Mouse (Mus musculus) embryonic facial prominence, embryonic 10.5 days (tissue): ENCODE data around the gene Prdx3. TPM values are rescaled to one million over a fixed set of nuclear protein-coding genes. Genes with fewer than 3 reads are reported as not detected.
"Not testable (repeated sequence)": the region's sequence is repeated elsewhere in the genome, so short reads cannot be mapped to it uniquely, and the experiment has no call there.

Source experiments
- DNase-seq: peaks from one replicate; pipeline ENCODE4 v3.0.0-alpha.2; 2017; ENCODE audit warnings: low spot score
- H3K27ac ChIP-seq: fragments of 300-500 bp; sonication (generic); replicated peaks from 2 replicates; pipeline ENCODE4 v1.5.1; 2016; ENCODE audit warnings: mild to moderate bottlenecking
- H3K27me3 ChIP-seq: fragments of 300-500 bp; sonication (generic); replicated peaks from 2 replicates; pipeline ENCODE4 v1.6.1; 2016; ENCODE audit warnings: low read depth, mild to moderate bottlenecking; ENCODE audit not compliant: poor library complexity, severe bottlenecking
- H3K36me3 ChIP-seq: fragments of 300-500 bp; sonication (generic); replicated peaks from 2 replicates; pipeline ENCODE4 v1.6.1; 2016; ENCODE audit warnings: mild to moderate bottlenecking, moderate library complexity
- H3K4me1 ChIP-seq: fragments of 300-500 bp; sonication (generic); 2 replicates; pipeline ENCODE4 v1.6.1; 2016
- H3K4me3 ChIP-seq: fragments of 300-500 bp; sonication (generic); 2 replicates; pipeline ENCODE4 v1.5.1; 2016; ENCODE audit warnings: mild to moderate bottlenecking, moderate library complexity
- H3K9me3 ChIP-seq: fragments of 300-500 bp; sonication (generic); 2 replicates; pipeline ENCODE4 v1.6.1; 2016; ENCODE audit warnings: mild to moderate bottlenecking
- WGBS: fragments of 180-500 bp; shearing (Covaris S2); methylation state at CpG from one replicate; pipeline ENCODE4 v1.1.7; 2016; 5-methylcytosine and 5-hydroxymethylcytosine counted together
- polyA plus RNA-seq: library from polyadenylated mRNA; unstranded; fragments of >200 nt; fragmentation: Nextera tagmentation; extraction: Ambion mirVana; gene quantifications from 2 replicates; pipeline ENCODE4 v1.2.1, GENCODE M21; 2016

Gene Prdx3
- polyA plus RNA-seq, 1 experiment from 2014 or later = 104 TPM

GRCm38 (mm10) chr19:60890391-60891122, 16.2 kb upstream of the Prdx3 start:
- peak; percentile 81 for DNase-seq
- Histone ChIP-seq H3K27ac (peak overlapping the region; percentile 99), H3K4me1 (peaks cover 30% of the 10 kb centered on the region), H3K27me3 (no peaks in the 10 kb centered on the region), H3K4me3 (peak overlapping the region; percentile 87), H3K36me3 (no peaks in the 10 kb centered on the region), H3K9me3 (no peaks in the 10 kb centered on the region)
- 1% methylated on average over 40 of the region's 41 CpGs for whole genome bisulfite sequencing

DNA sequence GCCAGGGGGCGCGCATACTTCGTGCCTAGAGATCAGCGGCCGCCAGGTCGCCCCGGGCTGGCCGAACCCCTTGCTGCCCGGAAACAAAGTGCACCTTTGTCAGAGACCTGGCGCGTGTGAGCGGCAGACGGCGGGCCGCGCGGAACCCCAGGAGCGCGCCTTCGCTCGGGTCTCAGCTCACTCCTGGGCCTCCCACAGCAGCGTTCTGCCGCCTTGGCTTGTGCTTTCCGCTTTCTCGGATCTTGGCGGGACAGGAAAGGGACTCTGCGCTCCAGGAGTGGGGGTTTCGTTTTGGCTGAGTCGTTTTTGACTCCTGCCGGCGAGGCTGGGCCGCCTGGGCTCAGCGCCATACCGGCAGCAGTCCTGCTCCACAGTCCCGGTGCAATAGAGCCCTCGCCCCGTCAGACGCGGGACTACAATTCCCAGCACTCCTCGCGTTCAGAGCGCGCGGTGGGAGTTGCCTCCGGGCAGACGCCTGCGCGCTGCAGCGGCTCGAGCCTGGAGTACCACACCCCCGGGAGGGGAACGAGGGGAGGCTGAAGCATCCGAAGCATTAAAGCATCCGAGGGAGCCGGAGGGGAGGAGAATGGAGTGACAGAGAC, 15.5 kb upstream of the Prdx3 start, which contains the start of gene Grk5:
TSS of gene Grk5 (plus strand) at position 36 of the 602 bp plus-strand sequence.
- Histone ChIP-seq H3K27ac (peak within 1 kb of the TSS; percentile 99), H3K36me3 (no peaks in the 10 kb centered on the region), H3K4me3 (peak within 1 kb of the TSS; percentile 87), H3K27me3 (no peaks in the 10 kb centered on the region), H3K4me1 (peaks cover 26% of the 10 kb centered on the region), H3K9me3 (no peaks in the 10 kb centered on the region)
- under 1% methylated on average over 55 of the region's 55 CpGs for WGBS
- DNase-seq = peak; percentile 94

DNA sequence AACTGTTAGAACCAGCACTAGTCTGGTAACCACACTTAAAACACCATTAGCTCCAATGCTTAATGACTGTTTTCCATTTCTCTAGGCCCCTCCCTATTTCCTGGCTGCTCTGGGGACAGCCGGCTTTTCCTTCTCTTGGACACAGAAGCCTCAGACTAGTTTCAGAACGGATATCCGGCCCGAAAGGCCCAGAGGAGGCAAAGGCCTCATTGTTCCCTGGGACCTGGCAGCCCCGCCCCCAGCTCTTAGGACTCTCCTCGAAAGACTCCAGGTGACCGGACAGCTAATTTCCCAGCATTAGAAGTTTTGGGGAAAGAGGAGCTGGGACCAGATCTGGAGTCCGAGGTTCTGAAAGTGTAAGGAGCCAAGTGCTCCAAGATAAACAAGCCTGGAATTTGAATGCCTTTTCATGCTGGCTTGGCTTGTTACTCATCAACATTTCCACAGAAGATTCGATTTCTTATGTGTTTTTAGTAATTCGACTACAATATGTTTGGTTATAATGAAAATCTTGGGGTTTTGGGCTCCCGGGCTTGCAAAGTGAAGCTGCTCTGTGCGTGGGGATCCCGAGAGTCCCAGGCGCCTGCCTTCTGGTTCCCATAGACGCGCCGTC, 14.9 kb upstream of the Prdx3 start:
- H3K9me3 ChIP-seq = no peaks in the 10 kb centered on the region
- H3K27ac ChIP-seq = peak overlapping the region; percentile 99
- no peaks in the 10 kb centered on the region for H3K27me3 ChIP-seq
- H3K4me3 ChIP-seq = peak overlapping the region; percentile 87
- peaks cover 26% of the 10 kb centered on the region for H3K4me1 ChIP-seq
- DNase-seq = peak; percentile 76
- H3K36me3 ChIP-seq = no peaks in the 10 kb centered on the region
- WGBS = 3% methylated on average over 17 of the region's 17 CpGs

DNA sequence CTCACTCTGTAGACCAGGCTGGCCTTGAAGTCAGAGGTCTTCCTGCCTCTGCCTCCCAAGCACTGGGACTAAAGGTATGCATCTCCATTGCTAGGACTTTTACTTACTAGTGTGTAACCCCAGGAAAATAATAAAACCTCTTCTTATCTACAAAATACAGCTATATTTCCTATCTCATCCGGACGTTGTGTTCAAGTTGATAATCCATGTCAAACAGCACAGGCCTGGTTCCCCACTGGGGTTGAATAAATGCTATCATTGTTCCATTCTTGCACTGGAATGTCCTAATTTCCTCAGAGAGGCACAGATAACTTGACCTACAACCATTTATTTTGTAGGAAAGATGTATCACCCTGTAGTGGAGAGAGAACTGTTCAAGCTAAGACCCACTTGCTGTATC, 13.3 kb upstream of the Prdx3 start:
- H3K4me1 ChIP-seq = peaks cover 24% of the 10 kb centered on the region
- WGBS = 83% methylated on average over 2 of the region's 2 CpGs
- DNase-seq = no peak

DNA sequence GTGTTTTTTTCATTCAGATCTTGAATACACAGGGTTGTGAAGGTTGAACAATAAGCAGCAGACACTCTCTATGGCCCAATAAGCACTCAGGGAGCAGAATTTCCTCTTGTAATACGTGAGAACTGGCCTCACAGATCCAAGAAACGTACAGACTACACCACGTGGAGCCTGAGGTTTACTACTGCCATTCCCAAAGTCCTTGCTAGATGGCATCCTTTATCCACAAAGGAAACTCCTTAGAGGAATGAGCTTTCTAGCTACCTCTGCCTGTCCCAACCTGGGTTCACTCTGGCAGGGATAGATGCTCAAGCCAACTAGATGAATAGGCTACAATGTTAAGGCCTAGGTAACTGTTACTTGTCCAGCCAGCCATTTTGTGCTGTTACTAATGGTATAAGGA, 8.8 kb upstream of the Prdx3 start:
- Histone ChIP-seq H3K9me3 (no peaks in the 10 kb centered on the region), H3K4me1 (no peaks in the 10 kb centered on the region), H3K27me3 (no peaks in the 10 kb centered on the region), H3K36me3 (no peaks in the 10 kb centered on the region), H3K4me3 (no peak overlapping the region), H3K27ac (no peak overlapping the region)
- no peak for DNase-seq
- WGBS = 11% methylated on average over 3 of the region's 3 CpGs

More for the DNA sequence above, 13.3 kb upstream of the Prdx3 start:
- Histone ChIP-seq H3K27ac (no peak overlapping the region), H3K27me3 (no peaks in the 10 kb centered on the region), H3K36me3 (no peaks in the 10 kb centered on the region), H3K9me3 (no peaks in the 10 kb centered on the region), H3K4me3 (no peak overlapping the region)

GRCm38 (mm10) chr19:60873501-60873900, 855 bp downstream of the Prdx3 start:
- Histone ChIP-seq H3K9me3 (no peaks in the 10 kb centered on the region), H3K27ac (peak overlapping the region; percentile 90), H3K4me1 (peaks cover 18% of the 10 kb centered on the region), H3K4me3 (peak overlapping the region; percentile 82), H3K36me3 (peaks cover 34% of the 10 kb centered on the region), H3K27me3 (no peaks in the 10 kb centered on the region)
- 32% methylated on average over 4 of the region's 4 CpGs for WGBS
- DNase-seq = peak; percentile 11

- WGBS = 78% methylated on average over 1 of the region's 1 CpGs
- no peak overlapping the region for H3K27ac ChIP-seq
- peaks cover 44% of the 10 kb centered on the region for H3K36me3 ChIP-seq
- H3K27me3 ChIP-seq = no peaks in the 10 kb centered on the region
- peaks cover 18% of the 10 kb centered on the region for H3K4me1 ChIP-seq
- H3K4me3 ChIP-seq = no peak overlapping the region
- DNase-seq = no peak
- H3K9me3 ChIP-seq = no peaks in the 10 kb centered on the region
Observed at GRCm38 (mm10) chr19:60872272-60872671, 2.1 kb downstream of the Prdx3 start.

- no peak overlapping the region for H3K27ac ChIP-seq
- H3K4me3 ChIP-seq = no peak overlapping the region
- 93% methylated on average over 5 of the region's 5 CpGs for WGBS
- no peaks in the 10 kb centered on the region for H3K9me3 ChIP-seq
- peaks cover 18% of the 10 kb centered on the region for H3K4me1 ChIP-seq
- H3K36me3 ChIP-seq = peaks cover 53% of the 10 kb centered on the region
- no peak for DNase-seq
- no peaks in the 10 kb centered on the region for H3K27me3 ChIP-seq
Observed at GRCm38 (mm10) chr19:60871366-60871765, 3.0 kb downstream of the Prdx3 start.

- Histone ChIP-seq H3K4me1 (peaks cover 18% of the 10 kb centered on the region), H3K4me3 (no peak overlapping the region), H3K27ac (no peak overlapping the region), H3K9me3 (no peaks in the 10 kb centered on the region), H3K36me3 (peaks cover 60% of the 10 kb centered on the region), H3K27me3 (no peaks in the 10 kb centered on the region)
- WGBS = 90% methylated on average over 1 of the region's 1 CpGs
- DNase-seq = no peak
Observed at GRCm38 (mm10) chr19:60870489-60870888, 3.9 kb downstream of the Prdx3 start.

DNA sequence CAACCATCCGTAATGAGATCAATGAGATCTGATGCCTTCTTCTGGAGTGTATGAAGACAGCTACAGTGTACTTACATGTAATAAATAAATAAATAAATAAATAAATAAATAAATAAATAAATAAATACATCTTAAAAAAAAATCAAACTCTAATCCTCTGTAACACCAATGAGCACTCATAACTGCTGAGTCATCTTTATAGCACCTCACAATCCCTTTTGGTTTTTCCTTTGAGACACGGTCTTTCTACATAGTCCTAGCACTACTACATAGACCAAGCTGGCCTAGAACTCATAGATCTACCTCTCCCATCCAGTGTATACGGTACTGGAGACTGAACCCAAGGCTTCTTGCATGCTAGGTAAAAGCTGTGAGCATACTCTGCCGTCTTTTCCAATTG, 8.2 kb downstream of the Prdx3 start:
- H3K27ac ChIP-seq, H3K4me3 ChIP-seq, H3K4me1 ChIP-seq, H3K27me3 ChIP-seq, H3K9me3 ChIP-seq, DNase-seq: not testable (repeated sequence)
- 91% methylated on average over 4 of the region's 4 CpGs for WGBS
- H3K36me3 ChIP-seq = peaks cover 75% of the 10 kb centered on the region

DNA sequence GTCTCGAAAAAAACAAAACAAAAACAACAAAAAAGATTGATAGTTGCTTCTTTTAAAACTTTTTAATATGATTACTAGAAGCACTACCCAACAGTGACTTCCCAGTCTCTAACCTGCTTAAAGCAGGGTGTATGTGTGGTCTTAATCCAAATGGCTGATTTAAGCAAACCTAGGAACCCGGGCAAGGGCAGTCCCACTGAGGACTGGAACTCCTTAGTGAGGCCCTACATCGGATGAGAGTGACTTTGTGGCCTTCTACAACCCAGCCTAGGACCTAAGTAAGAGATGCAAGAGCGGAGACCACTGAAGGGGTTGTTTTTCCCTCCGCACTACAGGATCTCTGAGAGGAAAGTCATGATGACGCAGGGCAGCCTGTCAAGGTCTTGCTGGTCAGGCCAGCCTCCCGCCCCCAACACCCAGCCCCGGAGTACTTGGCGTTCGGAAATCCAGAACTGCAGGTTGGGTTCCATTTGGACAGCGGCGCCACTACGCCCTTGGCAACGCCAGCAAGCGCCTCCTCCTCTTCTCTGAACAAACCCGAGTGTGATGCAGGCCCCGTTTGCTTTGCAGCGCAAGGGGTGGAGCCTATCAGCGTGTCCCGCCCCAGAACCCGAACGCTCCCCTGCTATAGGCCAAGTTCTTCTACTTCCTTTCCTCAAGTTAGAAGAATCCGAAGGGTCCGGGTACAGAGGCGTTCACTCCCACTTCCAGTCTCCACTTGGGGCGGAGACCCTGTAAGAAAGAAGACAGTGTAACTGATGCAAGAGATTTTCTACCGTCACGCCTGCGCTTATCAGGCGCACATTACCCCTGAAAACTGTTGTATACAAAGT, 13.3 kb downstream of the Prdx3 start, which contains the start of gene Sfxn4:
TSS of gene Sfxn4 (minus strand) at position 612 of the 833 bp plus-strand sequence.
- H3K27ac ChIP-seq = peak within 1 kb of the TSS; percentile 77

GRCm38 (mm10) chr19:60845731-60846130, 28.6 kb downstream of the Prdx3 start:
- Histone ChIP-seq H3K4me1 (no peaks in the 10 kb centered on the region), H3K9me3 (no peaks in the 10 kb centered on the region), H3K27ac (no peak overlapping the region), H3K27me3 (no peaks in the 10 kb centered on the region), H3K36me3 (peaks cover 29% of the 10 kb centered on the region), H3K4me3 (no peak overlapping the region)
- DNase-seq = no peak

More for the DNA sequence above, 13.3 kb downstream of the Prdx3 start, which contains the start of gene Sfxn4:
- peaks cover 33% of the 10 kb centered on the region for H3K36me3 ChIP-seq
- H3K9me3 ChIP-seq = no peaks in the 10 kb centered on the region
- 4% methylated on average over 30 of the region's 30 CpGs for WGBS
- peak within 1 kb of the TSS; percentile 59 for H3K4me3 ChIP-seq
- DNase-seq = peak; percentile 93
- H3K4me1 ChIP-seq = 0 out of 2 replicates have a peak, but pooled peaks cover 3% of the 10 kb centered on the region
- no peaks in the 10 kb centered on the region for H3K27me3 ChIP-seq
